ENCODE assay signal across 20 mouse cellular contexts in genomic region chr1:127257005-127257404, GRCm38 (mm10). TPM values are rescaled to one million over a fixed set of nuclear protein-coding genes. Genes with fewer than 3 reads are reported as not detected.
DNase-seq lines count a peak whose midpoint lies in the region; ATAC-seq lines count a peak whose summit lies in the region.
"Had no signal": no experiment of that assay in that cellular context is flagged by ENCODE, and none has a peak within 500 bp of the region (broad histone marks: within the 10 kb centered on the region; RNA-seq: fewer than 3 reads in every experiment).

No protein-coding gene starts in this region.

- H3K27ac ChIP-seq in intestine, embryonic 15.5 days = no peak overlapping the region
- H3K27ac ChIP-seq in embryonic facial prominence, embryonic 10.5 days (replicated peaks) = no peak overlapping the region
- no peak overlapping the region for H3K27ac ChIP-seq in midbrain, embryonic 15.5 days
- H3K27ac ChIP-seq in limb, embryonic 10.5 days = no peak overlapping the region
- H3K27ac ChIP-seq: hindbrain, postnatal 0 days; left cerebral cortex, adult 2 months; neural tube, embryonic 12.5 days had no signal

- H3K4me3 ChIP-seq in intestine, embryonic 15.5 days (replicated peaks) = no peak overlapping the region
- no peak overlapping the region for H3K4me3 ChIP-seq in embryonic facial prominence, embryonic 10.5 days
- no peak overlapping the region for H3K4me3 ChIP-seq in midbrain, embryonic 15.5 days
- H3K4me3 ChIP-seq in limb, embryonic 10.5 days = no peak overlapping the region
- H3K4me3 ChIP-seq: erythroblast, embryonic 14.5 days; left cerebral cortex, adult 2 months; neural tube, embryonic 12.5 days had no signal

- DNase-seq in 3134 (ENCODE audit: extremely low read depth, insufficient read length, low spot score) (peak; percentile 85), 3T3-L1 (ENCODE audit: low read depth, low spot score) (peak; percentile 95)
- peak; percentile 49 for DNase-seq in lung, postnatal 25 days (ENCODE audit: low spot score)
- DNase-seq in spleen, postnatal 4 days (ENCODE audit: low spot score in 2 of 2) = no peak
- no peak for DNase-seq in embryonic facial prominence, embryonic 10.5 days (ENCODE audit: low spot score)
- no peak for DNase-seq in limb, embryonic 10.5 days (ENCODE audit: low spot score)
- DNase-seq: adrenal gland, adult 8-10 months; cerebellum, postnatal 10 days; forebrain, postnatal 0 days; gastrocnemius, postnatal 10 days; kidney, adult 9 months; right cerebral cortex, postnatal 4 days; thymus, postnatal 4 days had no signal

- H3K9ac ChIP-seq in intestine, embryonic 15.5 days = no peak overlapping the region
- H3K9ac ChIP-seq in midbrain, embryonic 15.5 days = no peak overlapping the region
- H3K9ac ChIP-seq: forebrain, postnatal 0 days; neural tube, embryonic 12.5 days had no signal

- no peaks in the 10 kb centered on the region for H3K36me3 ChIP-seq in intestine, embryonic 15.5 days
- H3K36me3 ChIP-seq in embryonic facial prominence, embryonic 10.5 days (replicated peaks) = peaks cover 12% of the 10 kb centered on the region
- H3K36me3 ChIP-seq in midbrain, embryonic 15.5 days (replicated peaks) = no peaks in the 10 kb centered on the region
- peaks cover 10% of the 10 kb centered on the region; the same call in 1 of the 2 replicates for H3K36me3 ChIP-seq in limb, embryonic 10.5 days
- H3K36me3 ChIP-seq: neural tube, embryonic 12.5 days had no signal

- H3K4me2 ChIP-seq in intestine, embryonic 15.5 days (replicated peaks) = no peak overlapping the region
- no peak overlapping the region for H3K4me2 ChIP-seq in midbrain, embryonic 15.5 days
- H3K4me2 ChIP-seq: neural tube, embryonic 12.5 days had no signal

- H3K9me3 ChIP-seq in intestine, embryonic 15.5 days = no peaks in the 10 kb centered on the region
- H3K9me3 ChIP-seq in embryonic facial prominence, embryonic 10.5 days = no peaks in the 10 kb centered on the region
- no peaks in the 10 kb centered on the region for H3K9me3 ChIP-seq in midbrain, embryonic 15.5 days
- no peaks in the 10 kb centered on the region for H3K9me3 ChIP-seq in limb, embryonic 10.5 days (replicated peaks)
- H3K9me3 ChIP-seq: neural tube, embryonic 12.5 days had no signal

- no peaks in the 10 kb centered on the region for H3K27me3 ChIP-seq in intestine, embryonic 15.5 days (replicated peaks)
- no peaks in the 10 kb centered on the region for H3K27me3 ChIP-seq in embryonic facial prominence, embryonic 10.5 days (replicated peaks; ENCODE audit: low read depth, poor library complexity, severe bottlenecking)
- no peaks in the 10 kb centered on the region for H3K27me3 ChIP-seq in midbrain, embryonic 15.5 days (replicated peaks)
- no peaks in the 10 kb centered on the region for H3K27me3 ChIP-seq in limb, embryonic 10.5 days (ENCODE audit: low read depth, poor library complexity, severe bottlenecking)
- H3K27me3 ChIP-seq: neural tube, embryonic 12.5 days had no signal

- peak; percentile 96 for ATAC-seq in intestine, embryonic 15.5 days
- ATAC-seq in midbrain, embryonic 15.5 days (replicated peaks) = no peak
- ATAC-seq: forebrain, postnatal 0 days; hindbrain, postnatal 0 days; midbrain, embryonic 16.5 days had no signal

- 74% methylated on average over 8 of the region's 8 CpGs for WGBS in intestine, embryonic 15.5 days
- 95% methylated on average over 8 of the region's 8 CpGs for WGBS in embryonic facial prominence, embryonic 10.5 days
- WGBS in midbrain, embryonic 15.5 days = 95% methylated on average over 8 of the region's 8 CpGs
- 90% methylated on average over 8 of the region's 8 CpGs for WGBS in limb, embryonic 10.5 days

- 0 out of 2 replicates have a peak, but pooled peaks cover 6% of the 10 kb centered on the region for H3K4me1 ChIP-seq in intestine, embryonic 15.5 days (replicated peaks)
- H3K4me1 ChIP-seq in embryonic facial prominence, embryonic 10.5 days = peaks cover 14% of the 10 kb centered on the region
- peaks cover 9% of the 10 kb centered on the region for H3K4me1 ChIP-seq in midbrain, embryonic 15.5 days
- H3K4me1 ChIP-seq in limb, embryonic 10.5 days = peaks cover 25% of the 10 kb centered on the region

RNA-seq across cellular contexts. Expression of gene Mgat5, which starts 52.2 kb away (rescaled TPM):
- 5.9 and 6.3 TPM in 2 replicates for polyA plus RNA-seq in intestine, embryonic 15.5 days (2015; fragmentation: Nextera tagmentation; extraction: Ambion mirVana)
- polyA plus RNA-seq in embryonic facial prominence, embryonic 10.5 days (2016; fragmentation: Nextera tagmentation; extraction: Ambion mirVana) = 4.9 TPM in 2 replicates
- polyA plus RNA-seq in midbrain, embryonic 15.5 days (2015; fragmentation: Nextera tagmentation; extraction: Ambion mirVana) = 15.0 and 17.0 TPM in 2 replicates
- polyA plus RNA-seq in limb, embryonic 10.5 days (2016; fragmentation: Nextera tagmentation; extraction: Ambion mirVana) = 4.3 and 5.1 TPM in 2 replicates

Comparison
In these comparisons a context has a peak if more than half of its experiments do, and no peak if none do; other contexts are left out.
1. DNase-seq: peak in 3134 (single experiment), 3T3-L1 (single experiment) and lung, postnatal 25 days (single experiment); none in spleen, postnatal 4 days (0 of 2), embryonic facial prominence, embryonic 10.5 days (single experiment) and limb, embryonic 10.5 days (single experiment).